Mouse (Mus musculus) brain, embryonic 14.5 days (tissue): Measurements from ENCODE around the gene Sorbs2. TPM values are rescaled to one million over a fixed set of nuclear protein-coding genes. Genes with fewer than 3 reads are reported as not detected.

ENCODE experiments used
- DNase-seq: peaks from one replicate; pipeline ENCODE4 v3.0.0-alpha.2; 2011; ENCODE audit warnings: low read depth
- CTCF ChIP-seq: fragments of 200-500 bp; IDR thresholded peaks from 2 replicates; pipeline ENCODE4 v1.5.1; 2012; ENCODE audit warnings: inconsistent platforms, mild to moderate bottlenecking, moderate library complexity, borderline replicate concordance; ENCODE audit not compliant: insufficient read depth, insufficient read length; ENCODE audit errors: extremely low read depth
- POLR2A ChIP-seq: fragments of 200-500 bp; IDR thresholded peaks from 2 replicates; pipeline ENCODE4 v1.6.1; 2012; ENCODE audit warnings: mild to moderate bottlenecking, inconsistent platforms, borderline replicate concordance; ENCODE audit not compliant: poor library complexity, insufficient read depth, insufficient read length, severe bottlenecking; ENCODE audit errors: extremely low read depth
- polyA plus RNA-seq: library from polyadenylated mRNA; depleted of rRNA; stranded (reverse); fragments of >200 nt; gene quantifications from 2 replicates; pipeline ENCODE4 v1.2.3, GENCODE M21; 2012

Gene Sorbs2
- polyA plus RNA-seq, 1 experiment = 81.7 TPM

DNA sequence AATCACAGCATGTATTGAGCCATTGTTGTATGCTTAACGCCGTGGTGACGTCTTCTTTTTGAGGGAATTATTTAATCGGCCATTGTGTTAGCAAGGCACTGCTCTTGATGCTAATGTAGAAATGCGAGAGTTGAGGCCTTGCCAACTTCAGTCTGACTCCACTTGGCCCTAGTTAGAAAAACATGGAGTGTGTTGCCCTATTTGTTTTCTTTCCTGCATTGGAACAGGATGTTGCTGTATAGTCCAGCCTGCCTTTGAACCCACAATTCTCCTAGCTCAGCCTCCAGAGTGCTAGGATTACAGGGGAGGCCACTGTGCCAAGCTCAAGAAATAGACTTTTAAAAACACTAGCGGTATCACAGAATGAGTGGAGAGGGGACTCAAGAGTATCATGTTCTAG, 100.8 kb downstream of the Sorbs2 start:
- no peak for TF ChIP-seq CTCF
- TF ChIP-seq POLR2A = no peak
- DNase-seq = peak; percentile 42

DNA sequence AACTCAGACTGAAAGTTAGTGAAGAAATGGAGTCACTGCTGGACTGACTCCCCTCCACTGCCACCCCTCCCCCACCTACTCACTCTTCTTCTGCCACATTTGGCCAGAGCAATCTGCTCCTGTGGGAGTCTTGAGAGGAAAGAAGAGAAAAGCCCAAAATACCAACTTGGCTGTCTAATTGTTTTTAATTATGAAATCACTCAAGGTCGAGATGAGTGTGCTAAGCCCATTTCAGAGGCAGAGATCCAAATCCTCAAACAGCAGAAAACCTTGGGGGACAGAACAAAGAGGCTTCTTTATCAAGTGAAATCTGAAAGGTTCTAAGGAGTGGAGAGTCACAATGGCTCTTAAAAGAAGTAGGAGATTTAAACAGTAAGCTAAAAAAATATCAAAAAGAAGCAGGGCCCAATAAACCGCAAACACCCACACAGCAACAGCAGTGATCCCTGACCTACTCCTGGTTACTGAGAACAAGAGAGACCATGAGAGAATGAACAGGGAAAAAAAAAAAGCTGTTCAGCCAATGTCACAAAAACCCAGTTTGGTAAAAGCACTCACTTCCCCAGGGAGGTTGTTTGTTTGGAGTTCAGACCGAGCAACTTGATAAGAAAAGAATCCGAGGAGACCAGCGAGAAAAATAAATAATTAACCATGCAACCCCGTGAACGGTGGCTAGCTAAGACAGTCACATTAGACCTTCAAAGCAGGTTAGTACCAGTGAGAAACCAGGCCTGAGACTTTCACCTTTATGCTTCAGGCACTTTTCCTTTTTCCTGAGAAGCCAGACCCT, 103.0 kb downstream of the Sorbs2 start:
- no peak for DNase-seq
- no peak for TF ChIP-seq POLR2A
- TF ChIP-seq CTCF = no peak

DNA sequence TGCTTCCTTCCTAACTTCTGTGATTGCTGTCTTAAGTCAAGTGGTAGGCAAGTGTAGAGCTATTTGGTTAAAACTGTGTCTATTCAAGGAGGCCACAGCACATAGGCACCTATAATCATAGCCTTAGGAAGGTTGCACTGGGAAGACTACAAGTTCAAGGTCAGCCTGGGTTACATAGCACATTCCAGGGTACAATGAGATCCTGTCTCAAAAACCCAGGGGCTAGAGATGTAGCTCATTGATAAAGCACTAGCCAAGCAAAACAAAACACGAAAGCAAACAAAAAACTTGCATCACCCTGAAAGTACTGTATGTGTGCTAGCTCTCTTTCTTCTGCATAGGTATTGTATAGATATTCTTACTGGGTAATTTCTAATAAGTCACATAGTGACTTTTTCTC, 103.7 kb downstream of the Sorbs2 start:
- TF ChIP-seq CTCF (no peak), POLR2A (no peak)
- DNase-seq = no peak

DNA sequence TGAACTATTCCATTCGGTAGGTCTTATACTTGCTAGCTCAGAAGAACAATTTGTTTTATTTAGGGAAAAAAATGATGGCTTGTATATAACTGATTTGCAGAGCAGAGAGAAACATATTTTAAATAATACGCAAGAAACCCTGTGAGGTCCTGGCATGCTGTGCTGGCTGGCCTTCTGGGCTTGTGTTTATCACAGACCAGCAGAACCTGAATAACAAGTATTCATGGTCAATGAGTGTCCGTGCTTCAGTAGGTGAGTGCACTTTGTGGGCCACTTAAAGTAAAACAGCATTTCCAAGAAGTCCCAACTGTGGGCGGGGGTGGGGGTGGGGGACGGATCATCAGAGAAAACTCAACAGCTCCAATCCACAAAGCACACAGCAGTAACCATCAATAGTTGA, 107.0 kb downstream of the Sorbs2 start:
- DNase-seq = no peak
- TF ChIP-seq POLR2A = no peak

DNA sequence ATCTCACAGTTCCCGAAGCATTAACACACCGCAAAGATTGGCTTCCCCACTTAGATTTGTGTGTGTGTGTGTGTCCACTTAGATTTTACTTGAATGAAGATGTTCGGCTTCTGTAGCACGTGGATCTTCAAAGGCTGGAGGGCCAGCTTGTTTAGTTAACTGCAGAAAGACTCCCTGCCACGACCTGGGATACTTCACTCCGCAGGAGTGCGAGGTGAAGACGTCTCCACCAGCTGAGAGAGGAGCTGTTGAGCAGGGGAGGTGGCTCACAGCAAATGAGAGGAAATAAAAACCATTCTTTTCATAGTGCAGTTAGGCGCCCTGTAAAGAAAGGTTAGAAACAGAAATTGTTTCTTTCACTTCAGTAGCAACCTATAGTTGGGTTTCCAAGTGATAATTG, 107.5 kb downstream of the Sorbs2 start:
- TF ChIP-seq CTCF (no peak), POLR2A (no peak)
- DNase-seq = peak; percentile 37

DNA sequence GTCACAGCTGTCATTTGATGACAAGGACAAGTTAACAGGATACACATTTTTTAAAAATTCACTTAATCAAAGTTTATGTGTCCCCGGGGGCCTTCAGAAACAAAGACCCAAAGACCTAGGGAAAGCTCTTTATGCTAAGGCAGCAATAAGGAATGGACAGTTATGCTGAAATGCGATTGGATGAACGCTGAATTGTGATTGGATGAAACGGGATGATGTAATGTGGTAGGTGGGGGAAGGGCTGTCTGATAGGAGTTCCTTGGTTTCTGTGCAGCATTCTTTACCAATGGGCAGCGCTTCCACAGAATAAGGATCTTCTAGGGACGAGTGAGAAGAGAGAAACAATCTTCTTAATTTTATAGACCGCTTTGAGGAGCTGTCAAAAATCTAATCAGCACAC, 108.0 kb downstream of the Sorbs2 start:
- peak; percentile 65 for DNase-seq

DNA sequence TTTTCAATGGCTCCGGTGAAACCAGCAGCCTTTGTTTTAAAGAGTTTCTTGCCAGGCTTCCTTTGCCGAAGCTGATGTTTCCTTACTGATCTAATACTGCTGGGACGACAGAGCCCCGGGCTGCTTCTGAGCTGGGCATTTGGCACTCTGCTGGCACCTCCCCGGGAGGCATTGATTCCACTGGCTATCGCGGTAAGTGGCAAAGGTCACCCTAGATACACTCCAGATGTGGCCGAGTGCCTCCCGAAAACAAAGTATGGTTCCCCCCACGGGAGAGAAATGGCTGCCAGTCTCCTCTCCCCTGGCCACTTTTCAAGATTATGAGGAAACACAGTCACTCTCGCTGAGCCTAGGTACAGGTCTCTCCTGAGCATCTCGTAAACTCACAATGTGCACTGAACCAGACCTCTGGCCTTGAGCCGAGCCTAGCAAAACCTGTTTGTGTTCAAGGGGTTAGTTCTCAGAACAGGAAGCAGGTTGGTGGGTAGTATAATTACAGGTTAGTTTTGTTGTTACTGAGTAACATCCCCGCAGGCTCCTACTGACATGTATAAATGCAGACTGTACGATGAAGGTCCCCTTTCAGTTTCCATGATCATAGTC, 114.1 kb downstream of the Sorbs2 start:
- no peak for DNase-seq
- TF ChIP-seq POLR2A (no peak), CTCF (no peak)

More for the DNA sequence above, 108.0 kb downstream of the Sorbs2 start:
- TF ChIP-seq POLR2A (no peak), CTCF (no peak)

DNA sequence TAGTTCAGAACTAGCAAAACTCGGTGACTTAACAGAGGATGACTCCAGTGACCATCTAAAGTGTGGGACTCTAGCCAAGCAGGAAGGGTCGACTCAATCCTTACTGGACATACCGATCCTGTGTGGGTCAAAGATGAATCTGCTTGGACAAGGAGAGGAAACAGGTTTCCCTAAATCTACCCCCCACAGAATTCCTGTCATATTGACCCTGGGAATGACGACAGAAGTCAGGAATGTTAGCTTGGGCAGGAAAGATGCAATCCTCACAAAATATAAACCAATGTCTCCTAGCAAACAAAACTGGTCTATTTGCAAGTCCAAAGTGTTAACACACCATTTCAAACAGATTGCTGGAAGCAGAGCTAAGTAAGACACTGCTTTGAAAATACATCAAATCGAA, 118.8 kb downstream of the Sorbs2 start:
- no peak for DNase-seq
- TF ChIP-seq POLR2A = no peak
- no peak for TF ChIP-seq CTCF

DNA sequence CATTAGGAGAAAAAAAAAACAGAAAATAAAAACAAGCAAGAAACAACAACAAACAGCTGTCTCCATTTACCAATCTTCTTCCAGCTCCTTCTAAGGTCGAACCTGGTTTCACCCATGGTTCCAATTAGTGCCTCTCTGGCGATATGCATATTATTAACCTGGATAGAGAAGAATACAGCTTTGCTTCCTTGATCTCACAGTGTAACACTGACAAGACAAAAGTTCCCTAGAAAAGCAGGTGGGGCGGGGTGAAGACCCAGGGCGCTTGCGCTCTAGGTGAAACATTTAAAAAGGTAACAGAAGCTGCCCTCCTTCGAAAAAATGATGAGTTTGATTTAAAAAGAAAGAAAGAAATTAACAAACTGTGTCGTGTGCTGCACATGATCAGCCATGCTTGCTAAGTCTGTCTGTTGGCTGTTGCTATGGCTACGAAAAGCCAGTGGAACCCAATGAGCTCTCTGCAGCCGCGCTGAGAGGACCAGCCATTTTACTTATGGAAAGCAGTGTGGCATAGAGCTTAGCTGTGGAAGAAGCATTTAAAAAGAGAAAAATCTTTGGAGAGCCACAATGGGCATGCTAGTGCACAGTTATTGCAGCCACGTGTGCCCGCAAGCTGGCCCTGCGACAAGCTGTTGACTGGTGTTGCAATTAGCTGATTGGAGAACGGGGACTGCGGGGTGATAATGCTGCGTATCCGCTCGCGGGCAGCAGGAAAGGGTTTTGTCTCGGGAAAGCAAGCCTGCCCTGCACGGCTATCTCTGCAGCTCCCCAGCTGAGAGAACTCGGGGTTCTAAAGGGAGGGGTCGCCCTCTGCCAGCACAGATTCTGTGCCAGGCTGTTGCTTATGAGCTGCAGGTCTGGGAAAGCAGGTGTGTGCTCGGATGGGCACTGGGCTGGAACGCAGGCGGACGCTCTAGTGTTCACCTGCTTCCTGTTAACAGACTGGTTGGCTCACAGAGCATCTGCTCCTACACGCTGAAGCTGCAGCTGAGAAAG, 120.0 kb downstream of the Sorbs2 start:
- DNase-seq = peak; percentile 98

DNA sequence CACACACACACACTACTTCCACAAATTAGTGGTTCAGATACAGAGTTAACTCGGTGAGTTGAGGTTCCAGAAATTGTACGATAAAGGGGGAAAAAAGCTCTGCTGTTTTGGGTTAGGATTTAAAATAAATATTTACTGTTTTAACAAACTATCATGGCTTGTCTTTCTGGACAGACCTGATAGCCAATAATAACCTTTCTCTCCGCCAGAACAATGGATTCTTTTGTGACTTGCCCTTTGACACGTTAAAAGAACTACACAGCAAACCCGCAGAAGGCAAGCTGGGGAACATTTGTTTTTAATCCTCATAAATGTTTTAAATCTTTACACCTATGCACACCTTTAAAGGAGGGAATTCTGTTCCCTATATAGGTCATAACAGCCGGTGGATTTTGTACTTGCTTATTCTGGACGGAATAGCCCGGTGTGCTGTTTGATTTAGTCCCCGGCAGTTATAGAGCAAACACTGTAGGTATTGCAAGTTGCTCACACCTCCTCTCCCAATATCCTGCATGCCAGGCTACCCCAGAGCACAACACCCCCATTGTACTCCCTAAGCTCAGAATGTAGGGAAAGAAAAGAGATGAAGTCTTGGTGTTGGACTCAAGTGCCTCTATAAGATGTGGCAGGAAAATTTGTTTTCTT, 121.0 kb downstream of the Sorbs2 start:
- DNase-seq = peak; percentile 65
- TF ChIP-seq POLR2A (no peak), CTCF (no peak)

More for the DNA sequence above, 120.0 kb downstream of the Sorbs2 start:
- TF ChIP-seq POLR2A (peak; percentile 31; the same call in 1 of the 2 replicates), CTCF (no peak)

DNA sequence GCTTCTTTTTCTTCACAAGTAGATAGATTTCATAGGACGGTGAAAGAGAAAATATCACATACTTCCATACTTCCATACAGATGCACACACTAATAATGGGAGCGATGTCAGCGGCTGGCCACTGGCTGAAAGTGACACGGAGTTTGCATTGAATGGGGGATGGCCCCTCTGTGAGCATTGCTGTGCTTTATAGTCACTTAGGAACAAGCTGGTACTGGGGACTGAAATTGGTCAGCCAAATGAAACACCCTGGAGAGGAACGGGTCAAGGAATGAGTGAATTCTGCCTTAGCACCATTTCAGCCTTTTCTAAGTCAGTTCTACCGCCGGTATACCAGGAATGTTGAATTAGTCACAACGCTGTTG, 121.5 kb downstream of the Sorbs2 start:
- DNase-seq = peak; percentile 55
- TF ChIP-seq CTCF (no peak), POLR2A (no peak)

DNA sequence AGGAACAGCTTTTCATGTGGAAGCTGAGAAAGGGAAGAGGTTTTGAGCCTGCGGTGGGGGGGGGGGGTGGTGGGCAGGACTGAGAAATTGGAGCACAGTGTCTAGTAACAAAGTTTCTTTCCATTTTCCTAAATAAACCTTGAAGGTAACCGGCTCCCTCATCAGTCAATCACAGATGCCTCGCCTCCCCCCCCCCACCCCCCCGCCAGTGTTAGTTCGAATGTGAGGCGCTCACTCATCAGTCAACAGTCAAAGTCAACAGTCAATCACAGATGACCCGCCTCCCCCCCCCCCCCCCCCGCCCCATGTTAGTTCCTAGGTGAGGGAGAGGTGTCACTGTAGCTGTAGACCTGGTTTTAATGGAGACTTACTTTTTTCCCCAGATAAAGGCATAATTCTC, 123.4 kb downstream of the Sorbs2 start:
- DNase-seq = no peak
- TF ChIP-seq POLR2A (no peak), CTCF (no peak)
